Mouse (Mus musculus) limb, embryonic 15.5 days (tissue): ENCODE results near the gene Ctsl. TPM values are rescaled to one million over a fixed set of nuclear protein-coding genes. Genes with fewer than 3 reads are reported as not detected.

Experiments
- ATAC-seq: fragments of 200-750 bp; cut with Nextera tagmentation; 2 replicates; pipeline ENCODE4 v1.8.0; 2017; ENCODE audit warnings: low read depth, moderate TSS enrichment; ENCODE audit not compliant: insufficient number of reproducible peaks, low FRiP score, low TSS enrichment
- H3K27ac ChIP-seq: fragments of 300-500 bp; sonication (generic); 2 replicates; pipeline ENCODE4 v1.5.1; 2015; ENCODE audit warnings: moderate library complexity, mild to moderate bottlenecking, inconsistent platforms
- H3K27me3 ChIP-seq: fragments of 300-500 bp; sonication (generic); 2 replicates; pipeline ENCODE4 v1.6.1; 2015; ENCODE audit warnings: inconsistent platforms
- H3K36me3 ChIP-seq: fragments of 300-500 bp; sonication (generic); 2 replicates; pipeline ENCODE4 v1.6.1; 2015; ENCODE audit warnings: inconsistent platforms
- H3K4me1 ChIP-seq: fragments of 300-500 bp; sonication (generic); 2 replicates; pipeline ENCODE4 v1.6.1; 2015; ENCODE audit warnings: inconsistent platforms
- H3K4me2 ChIP-seq: fragments of 300-500 bp; sonication (generic); 2 replicates; pipeline ENCODE4 v1.6.1; 2015; ENCODE audit warnings: mild to moderate bottlenecking, inconsistent platforms
- H3K4me3 ChIP-seq: fragments of 300-500 bp; sonication (generic); 2 replicates; pipeline ENCODE4 v1.5.1; 2015; ENCODE audit warnings: mild to moderate bottlenecking, inconsistent platforms
- H3K9ac ChIP-seq: fragments of 300-500 bp; sonication (generic); 2 replicates; pipeline ENCODE4 v1.6.1; 2015; ENCODE audit warnings: inconsistent platforms
- H3K9me3 ChIP-seq: fragments of 300-500 bp; sonication (generic); 2 replicates; pipeline ENCODE4 v1.6.1; 2016; ENCODE audit warnings: inconsistent platforms
- WGBS: fragments of 180-500 bp; shearing (Covaris S2); methylation state at CpG from one replicate; pipeline ENCODE4 v1.1.7; 2015; 5-methylcytosine and 5-hydroxymethylcytosine counted together
- polyA plus RNA-seq: library from polyadenylated mRNA; unstranded; fragments of >200 nt; fragmentation: Nextera tagmentation; extraction: Ambion mirVana; gene quantifications from 2 replicates; pipeline ENCODE4 v1.2.1, GENCODE M21; 2015

Ctsl gene
- polyA plus RNA-seq, 1 experiment from 2014 or later, result 242 TPM

GRCm38 (mm10) chr13:64310585-64310984, 60.1 kb downstream of the Ctsl start:
- H3K36me3 ChIP-seq, result peaks cover 11% of the 10 kb centered on the region; the same call in 1 of the 2 replicates
- ATAC-seq, result no peak
- H3K4me2 ChIP-seq, result no peak overlapping the region
- H3K4me1 ChIP-seq, result peaks cover 16% of the 10 kb centered on the region
- no peaks in the 10 kb centered on the region for H3K9me3 ChIP-seq
- no peak overlapping the region for H3K4me3 ChIP-seq
- H3K27me3 ChIP-seq, result 0 out of 2 replicates have a peak, but pooled peaks cover 3% of the 10 kb centered on the region
- H3K9ac ChIP-seq, result no peak overlapping the region
- H3K27ac ChIP-seq, result no peak overlapping the region
- WGBS, result 69% methylated on average over 6 of the region's 6 CpGs

DNA sequence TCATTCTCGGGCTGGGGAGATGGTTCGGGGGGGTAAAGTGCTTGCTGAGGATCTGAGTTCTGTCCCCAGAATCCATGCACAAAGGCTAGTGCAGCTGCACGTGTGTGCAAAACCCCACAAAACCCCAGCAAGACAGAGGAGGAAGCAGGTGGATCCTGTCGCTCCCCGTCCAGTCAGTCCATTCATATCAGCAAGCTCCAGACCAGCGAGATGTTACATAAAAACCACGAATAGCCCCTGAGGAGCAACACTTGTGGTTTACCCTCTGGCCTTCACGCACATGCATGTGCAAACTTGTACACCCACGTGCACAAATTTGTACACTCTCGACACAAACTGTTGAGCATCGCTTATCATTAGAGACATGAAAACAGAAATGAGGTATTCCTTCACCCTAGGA, 60.8 kb downstream of the Ctsl start:
- Histone ChIP-seq H3K4me3 (no peak overlapping the region), H3K4me2 (no peak overlapping the region), H3K36me3 (peaks cover 11% of the 10 kb centered on the region; the same call in 1 of the 2 replicates), H3K9ac (no peak overlapping the region), H3K27me3 (0 out of 2 replicates have a peak, but pooled peaks cover 3% of the 10 kb centered on the region), H3K4me1 (peaks cover 16% of the 10 kb centered on the region), H3K27ac (no peak overlapping the region), H3K9me3 (no peaks in the 10 kb centered on the region)
- 77% methylated on average over 11 of the region's 11 CpGs for WGBS
- no peak for ATAC-seq

Other genes with a start within 250 kb of the Ctsl start
- 6.3 and 7.5 TPM in 2 replicates for gene Slc35d2, start 241.5 kb downstream of the Ctsl start, polyA plus RNA-seq
- 21.0 and 21.2 TPM in 2 replicates for gene Zfp367, start 217.7 kb downstream of the Ctsl start, polyA plus RNA-seq
- gene Habp4, start 209.1 kb downstream of the Ctsl start, polyA plus RNA-seq, result 18.7 and 21.5 TPM in 2 replicates
- 11.3 and 12.7 TPM in 2 replicates for gene Cdc14b, start 95.6 kb downstream of the Ctsl start, polyA plus RNA-seq
- gene Aaed1, start 58.2 kb downstream of the Ctsl start, polyA plus RNA-seq, result 44.8 and 46.3 TPM in 2 replicates
- gene Cdk20, start 61.4 kb upstream of the Ctsl start, polyA plus RNA-seq, result 13.7 and 16.8 TPM in 2 replicates
- not detected in 2 replicates for gene Fam240b, start 126.9 kb upstream of the Ctsl start, polyA plus RNA-seq